Mouse (Mus musculus) gastrocnemius, adult 8-10 months (tissue): ENCODE measurements at regions not wholly inside any gene's neighbourhood (a gene's known extent, or its start where the extent isn't known, plus 50 kb on each side); places are given as distances from the start of the nearest gene placed in this dataset.

Experiments used
- DNase-seq, 2 experiments: peaks; one replicate each; pipeline ENCODE4 v3.0.0; 2022; ENCODE audit warnings: low spot score in 2 of 2

GRCm38 (mm10) chr13:116243272-116243784, 66.2 kb downstream of the Isl1 start:
- DNase-seq: no peak

GRCm38 (mm10) chr13:116215101-116215500, 94.4 kb downstream of the Isl1 start:
- DNase-seq: no peak

DNA sequence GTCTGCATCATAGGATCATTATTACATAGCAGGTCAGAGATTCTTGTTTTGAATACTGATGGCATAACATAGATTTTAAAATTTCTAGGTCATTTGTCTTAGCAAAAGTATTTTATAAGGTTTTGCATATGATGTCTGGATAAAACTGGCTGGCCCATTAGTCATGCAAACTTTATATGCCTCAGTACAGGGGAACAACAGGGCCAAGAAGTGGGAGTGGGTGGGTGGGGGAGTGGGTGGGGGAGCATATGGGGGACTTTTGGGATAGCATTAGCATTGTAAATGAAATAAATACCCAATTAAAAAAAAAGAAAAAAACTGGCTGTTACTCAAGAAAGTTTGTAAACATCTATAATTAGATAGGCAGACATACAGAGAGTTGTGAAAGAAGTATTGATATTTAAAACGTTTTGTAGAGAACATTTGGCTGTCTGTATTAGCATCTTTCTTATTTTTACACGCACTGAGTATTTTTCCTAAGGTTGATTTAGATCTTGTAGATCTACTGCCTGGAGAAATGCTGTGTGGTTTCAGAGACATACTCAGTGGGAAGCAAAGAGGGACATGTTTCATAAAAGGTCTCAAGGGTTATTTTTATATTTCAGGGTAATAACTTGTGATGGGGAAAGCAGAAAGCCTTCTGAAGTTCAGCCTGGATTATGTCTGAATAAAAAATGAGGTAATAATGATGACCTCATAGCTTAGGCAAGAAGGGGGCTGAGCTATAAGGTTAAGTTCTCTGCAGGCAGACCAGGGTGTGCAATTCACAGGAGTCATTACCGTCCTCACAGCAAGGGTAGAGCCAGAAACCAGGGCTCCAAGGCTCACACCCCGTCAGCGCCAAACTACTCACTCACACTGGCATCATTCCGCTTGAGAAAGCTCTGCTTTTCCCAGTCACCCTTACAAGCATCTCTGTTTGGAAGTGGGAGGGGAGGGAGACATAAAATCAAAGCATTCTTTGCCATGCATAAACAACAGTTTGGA, 95.4 kb downstream of the Isl1 start:
- no peak for DNase-seq

DNA sequence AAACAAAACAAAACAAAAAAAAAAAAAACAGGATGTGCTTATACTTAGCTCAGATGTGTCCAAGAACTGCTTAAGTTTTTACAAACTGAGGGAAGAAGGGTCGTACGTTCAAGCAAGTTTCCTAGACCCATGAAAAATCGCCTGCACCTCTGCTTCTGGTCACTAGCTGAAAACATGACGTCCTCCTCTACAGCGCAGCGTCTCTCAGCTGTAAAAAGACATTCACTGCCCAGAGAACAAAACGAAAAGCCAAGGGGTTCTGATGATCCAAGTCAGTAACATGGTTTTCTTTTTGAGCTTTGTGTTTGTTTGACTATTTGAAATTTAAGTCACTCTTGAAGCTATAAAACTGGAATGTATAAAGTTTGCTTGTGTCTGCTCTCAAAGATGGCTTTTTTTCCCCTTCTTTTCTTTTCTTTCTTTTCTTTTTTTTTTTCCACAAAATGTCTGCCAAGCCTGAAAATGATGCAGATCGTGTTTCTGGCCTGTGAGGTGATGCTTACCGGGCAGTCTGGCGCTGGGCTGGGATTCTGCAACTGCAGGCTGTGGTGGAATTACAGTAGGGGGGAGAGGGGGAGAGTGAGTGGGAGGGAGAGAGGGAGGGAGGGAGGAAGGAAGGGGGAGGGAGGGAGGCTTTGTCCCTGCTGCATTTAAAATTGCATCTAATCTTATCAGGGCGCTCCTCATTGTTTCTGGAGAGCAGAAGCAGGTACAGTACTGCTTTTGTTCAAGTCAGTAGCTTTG, 108.1 kb downstream of the Isl1 start:
- DNase-seq: no peak

DNA sequence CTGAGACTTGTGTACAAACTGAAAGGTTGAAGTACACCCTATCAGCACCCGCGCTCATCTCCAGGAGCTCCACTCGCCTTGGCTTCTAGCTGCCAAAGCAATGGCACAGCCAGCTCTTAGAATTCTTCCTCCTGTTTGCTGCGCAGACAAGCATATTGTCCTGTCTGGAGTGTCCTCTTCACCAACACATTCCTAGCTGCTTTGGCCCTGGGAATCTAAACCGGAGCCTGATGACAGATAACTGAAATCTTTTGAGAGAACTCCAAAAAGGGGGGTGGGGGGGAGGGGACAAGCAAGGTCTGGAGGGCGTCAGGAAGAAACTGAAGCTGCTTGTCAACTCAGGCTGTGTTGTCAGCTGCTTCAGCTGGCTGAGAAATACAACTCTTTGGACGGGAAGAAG, 122.4 kb downstream of the Isl1 start:
- no peak for DNase-seq

- DNase-seq: no peak
Observed at GRCm38 (mm10) chr13:116177781-116178180, 131.7 kb downstream of the Isl1 start.

DNA sequence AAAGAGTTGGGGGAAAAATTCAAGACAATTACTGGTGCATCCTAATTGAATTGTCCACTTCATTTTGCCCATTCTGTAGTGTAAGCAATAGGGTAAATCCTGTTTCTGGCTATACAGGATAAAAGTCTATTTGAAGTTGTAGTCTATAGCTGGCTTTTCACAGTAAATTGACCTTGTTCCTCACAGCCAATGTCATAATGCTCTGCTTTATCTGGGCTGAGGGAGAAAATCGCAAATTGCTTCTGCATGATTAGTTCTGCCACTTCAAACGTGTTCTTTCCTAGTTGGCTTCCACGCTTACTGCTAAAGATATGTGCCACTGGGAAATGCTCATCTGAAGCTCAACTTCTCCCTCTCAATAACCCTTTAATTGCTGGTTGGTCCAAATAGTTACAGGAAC, 134.5 kb downstream of the Isl1 start:
- no peak for DNase-seq

- no peak for DNase-seq
Observed at GRCm38 (mm10) chr13:116173866-116174265, 135.6 kb downstream of the Isl1 start.

GRCm38 (mm10) chr13:116143022-116143421, 166.5 kb downstream of the Isl1 start:
- DNase-seq: no peak

- no peak for DNase-seq
Observed at GRCm38 (mm10) chr13:116118664-116119063, 190.8 kb downstream of the Isl1 start.

DNA sequence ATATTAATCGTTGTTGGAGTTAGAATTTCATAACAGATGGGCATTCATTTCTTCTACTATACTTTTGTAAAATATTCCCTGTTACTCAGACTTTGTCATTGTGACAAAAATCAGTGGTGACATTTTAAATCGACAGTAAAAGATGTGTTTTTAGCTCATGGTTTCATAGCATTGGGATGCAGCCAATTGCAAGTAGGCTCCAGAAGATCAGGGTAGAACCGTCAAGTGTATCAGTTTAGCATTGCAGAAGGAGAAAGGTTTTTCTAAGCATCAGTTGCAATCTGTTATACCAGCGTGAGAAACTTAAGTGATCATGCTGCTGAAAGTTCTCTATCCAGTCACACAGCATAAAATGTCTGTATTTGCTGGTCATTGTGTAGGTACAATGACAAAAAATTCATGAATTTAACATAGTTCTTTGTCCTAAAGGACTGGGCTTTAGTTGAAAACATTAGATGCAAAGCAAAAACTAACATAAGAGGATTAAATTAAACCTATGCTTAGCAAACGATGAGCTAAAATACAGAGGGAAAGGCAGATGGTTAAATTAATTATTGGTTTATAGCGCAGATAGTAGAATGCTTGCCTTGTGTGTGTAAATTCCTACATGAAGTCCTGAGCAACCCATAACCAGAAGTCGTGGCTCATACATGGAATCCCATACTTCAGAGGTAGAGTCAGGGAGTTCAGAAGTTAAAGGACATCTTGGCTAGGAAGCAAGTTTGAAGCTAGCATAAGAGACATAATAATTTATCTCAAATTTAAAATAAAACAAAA, 198.3 kb downstream of the Isl1 start:
- no peak for DNase-seq

- DNase-seq: no peak
Observed at GRCm38 (mm10) chr13:116110578-116110977, 198.9 kb downstream of the Isl1 start.

- no peak for DNase-seq
Observed at GRCm38 (mm10) chr13:116087541-116088308, 221.8 kb downstream of the Isl1 start.

- DNase-seq: no peak
Observed at GRCm38 (mm10) chr13:116087140-116087539, 222.3 kb downstream of the Isl1 start.

- DNase-seq: no peak
Observed at GRCm38 (mm10) chr13:116056976-116057647, 252.4 kb downstream of the Isl1 start.

DNA sequence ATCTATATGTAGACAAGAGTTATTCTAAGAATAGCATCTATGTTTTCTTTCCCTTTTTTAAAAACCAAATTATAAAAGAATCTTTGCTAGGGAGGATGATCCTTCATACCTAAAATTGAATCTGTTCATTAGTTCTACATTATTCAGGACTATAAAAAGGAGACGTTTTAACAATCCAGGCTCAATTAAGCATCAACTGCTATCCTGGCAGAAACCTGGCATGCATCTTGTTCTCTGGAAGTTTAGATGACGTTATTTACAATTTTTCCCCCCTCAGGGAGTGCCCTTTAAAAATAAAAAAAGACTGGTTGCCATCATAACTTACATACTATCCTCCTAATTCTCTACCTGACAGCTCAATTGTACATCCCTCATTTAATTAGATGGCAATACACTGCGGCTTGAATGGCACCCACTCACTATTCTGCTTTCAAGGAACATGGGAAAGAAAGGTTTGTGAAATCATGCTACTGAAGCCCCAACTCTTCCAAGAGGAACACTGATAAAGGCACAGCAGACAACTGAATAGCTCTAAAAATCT, 253.3 kb downstream of the Isl1 start:
- DNase-seq: no peak

DNA sequence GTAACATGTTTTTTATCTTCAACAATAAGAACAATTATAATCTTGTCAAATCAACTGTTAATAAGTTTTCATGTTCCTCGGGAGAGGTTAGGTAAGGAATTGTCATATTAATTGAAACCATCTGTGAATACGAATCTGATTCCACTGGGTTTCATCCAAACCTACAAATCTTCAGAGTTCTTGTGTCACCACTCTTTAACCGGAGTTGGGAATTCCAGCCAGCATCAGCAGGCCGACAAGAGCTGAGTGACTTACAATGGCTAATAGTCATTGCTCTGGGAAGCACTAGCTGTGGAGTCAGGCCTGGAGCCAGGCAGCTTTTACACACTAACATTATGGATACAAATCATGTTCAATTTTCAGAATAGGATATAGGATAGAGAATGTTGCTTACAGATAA, 273.3 kb downstream of the Isl1 start:
- DNase-seq: no peak

- no peak for DNase-seq
Observed at GRCm38 (mm10) chr13:116030152-116030720, 279.3 kb downstream of the Isl1 start.

DNA sequence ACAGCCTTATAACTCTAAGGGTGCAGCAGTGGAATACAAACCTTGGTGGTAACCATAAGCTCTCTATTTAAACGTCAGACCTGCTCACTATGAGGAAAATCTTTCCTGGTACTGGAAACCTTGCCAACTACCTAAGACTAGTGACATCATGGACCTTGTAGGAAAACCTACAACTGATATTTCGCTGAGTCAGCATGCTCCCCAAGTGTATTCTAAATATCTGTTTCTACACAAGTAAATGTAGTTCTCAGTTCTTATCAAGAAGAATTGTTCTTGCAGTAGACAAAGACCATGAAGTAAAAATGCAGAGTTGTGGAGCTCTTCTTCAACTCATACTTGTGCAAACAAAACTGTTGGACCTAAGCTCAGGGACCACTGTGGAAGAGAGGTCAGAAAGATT, 280.9 kb downstream of the Isl1 start:
- no peak for DNase-seq

DNA sequence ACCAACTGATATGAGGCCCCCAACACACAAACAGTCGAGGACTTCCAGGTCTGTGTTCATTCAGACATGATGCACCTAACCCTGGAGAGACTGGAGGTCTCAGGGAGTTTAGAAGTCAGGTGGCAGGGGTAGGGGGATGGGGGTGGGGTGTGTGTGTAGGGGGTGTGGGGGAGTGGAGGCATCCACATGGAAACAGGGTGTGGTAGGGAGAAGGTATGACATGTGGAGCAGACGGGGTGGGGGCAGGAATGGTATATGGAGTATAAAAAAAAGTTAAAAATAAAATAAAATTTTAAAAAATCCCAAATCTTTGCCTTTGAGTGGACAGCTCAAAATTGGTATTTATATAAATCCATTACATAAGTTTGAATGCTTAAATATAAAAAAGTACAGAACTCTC, 282.3 kb downstream of the Isl1 start:
- DNase-seq: no peak
